Mouse (Mus musculus): ENCODE data around the gene Olfr520.

GRCm38 (mm10) chr7:99711166-99711565 is 18.9 kb upstream of the Olfr520 start, which contains the start of gene Slco2b1:
- TF ChIP-seq CTCF (IDR thresholded peaks at IDR 0.05; ENCODE audit: extremely low read depth, insufficient read depth, insufficient read length, insufficient replicate concordance) (no peak), POLR2A (IDR thresholded peaks at IDR 0.05; ENCODE audit: low read depth, low read length) (no peak)

Data from spleen, adult 2 months (tissue).